10 mouse cellular contexts compared by ENCODE assay signal in genomic region chr11:63125832-63126456, GRCm38 (mm10). TPM values are rescaled to one million over a fixed set of nuclear protein-coding genes. Genes with fewer than 3 reads are reported as not detected.
DNase-seq lines count a peak whose midpoint lies in the region; ATAC-seq lines count a peak whose summit lies in the region.
"Had no signal": no experiment of that assay in that cellular context is flagged by ENCODE, and none has a peak within 500 bp of the region (broad histone marks: within the 10 kb centered on the region; RNA-seq: fewer than 3 reads in every experiment).

No protein-coding gene starts in this region.

- intact Hi-C loops in heart, postnatal 25 days (cut with DNase I): no loop called here
- intact Hi-C loops in gastrocnemius, postnatal 36 days (cut with DNase I): no loop called here

- peak; percentile 98 for DNase-seq in heart, adult 11 months
- no peak for DNase-seq in heart, postnatal 25 days (ENCODE audit: low spot score)
- peak; percentile 37 for DNase-seq in MN1 (ENCODE audit: low spot score)
- DNase-seq in gastrocnemius, postnatal 36 days: peak; percentile 55 to 60
- peak; percentile 77 for DNase-seq in heart, postnatal 4 days
- no peak for DNase-seq in frontal cortex, postnatal 36 days (ENCODE audit: low spot score in 2 of 2)
- no peak for DNase-seq in frontal cortex, postnatal 14 days (ENCODE audit: low spot score in 2 of 2)
- DNase-seq: midbrain, embryonic 14.5 days; thymus, adult 2 months had no signal

- no peak for ATAC-seq in megakaryocyte, adult 5-6 weeks (ENCODE audit: poor library complexity, severe bottlenecking)

RNA-seq across cellular contexts. Expression of gene Pmp22, which starts 2.8 kb away (rescaled TPM):
- total RNA-seq in heart, postnatal 25 days (2021): 10 to 100 TPM; 55.9 to 63.6 TPM
- total RNA-seq in gastrocnemius, postnatal 36 days (2021): 10 to 100 TPM; 36.3 to 69.3 TPM
- 10 to 100 TPM; 90.1 to 91.4 TPM for total RNA-seq in heart, postnatal 4 days (2021)
- total RNA-seq in megakaryocyte, adult 5-6 weeks (2015): 0.45 and 2.0 TPM in 2 replicates
- 0.20 TPM in 1 of 2 replicates, not detected in the other for total RNA-seq in megakaryocyte, adult 5-6 weeks (2017)

Comparison
In these comparisons a context has a peak if more than half of its experiments do, and no peak if none do; other contexts are left out.
1. DNase-seq: peak in heart, adult 11 months (single experiment), MN1 (single experiment), gastrocnemius, postnatal 36 days (2 of 2) and heart, postnatal 4 days (single experiment); none in heart, postnatal 25 days (single experiment), frontal cortex, postnatal 36 days (0 of 2) and frontal cortex, postnatal 14 days (0 of 2).
2. RNA of gene Pmp22, which starts 2.8 kb away (total RNA-seq): 90.1 to 91.4 TPM in heart, postnatal 4 days, 36.3 to 69.3 TPM in gastrocnemius, postnatal 36 days and 55.9 to 63.6 TPM in heart, postnatal 25 days; 0.20 to 2.0 TPM in megakaryocyte, adult 5-6 weeks; every median in the first group is over 10 times any median in the second.